In genomic region chr16:34958667-34959066, GRCm38 (mm10) we compare ENCODE assay signal across 8 mouse cellular contexts.
DNase-seq lines count a peak whose midpoint lies in the region; ATAC-seq and TF ChIP-seq lines count a peak whose summit lies in the region.

No protein-coding gene starts in this region.

- DNase-seq in forebrain, embryonic 10.5 days (ENCODE audit: extremely low spot score, low spot score), result no peak
- DNase-seq in heart, postnatal 0 days (ENCODE audit: low spot score), result peak; percentile 96
- peak; percentile 85 to 91 for DNase-seq in kidney, postnatal 4 days
- DNase-seq in left cerebral cortex, adult 11 months (ENCODE audit: low spot score), result no peak
- no peak for DNase-seq in layer of hippocampus, adult 2 months (ENCODE audit: low spot score in 2 of 2)

- ATAC-seq in forebrain, embryonic 13.5 days, result 0 out of 2 replicates have a peak, but pooled peaks have one; percentile 45
- peak; percentile 61; the same call in 1 of the 2 replicates for ATAC-seq in embryonic facial prominence, embryonic 12.5 days (ENCODE audit: insufficient number of reproducible peaks, insufficient read depth, low FRiP score, low TSS enrichment)
- peak; percentile 91 for ATAC-seq in heart, postnatal 0 days (ENCODE audit: insufficient read depth, low read depth)
- ATAC-seq in neural tube, embryonic 14.5 days (ENCODE audit: low read depth), result 0 out of 2 replicates have a peak, but pooled peaks have one; percentile 56

- no peaks in the 10 kb centered on the region for H3K36me3 ChIP-seq in forebrain, embryonic 13.5 days (ENCODE audit: poor library complexity, severe bottlenecking)
- peaks cover 18% of the 10 kb centered on the region for H3K36me3 ChIP-seq in forebrain, embryonic 10.5 days (replicated peaks)
- 0 out of 2 replicates have a peak, but pooled peaks cover 4% of the 10 kb centered on the region for H3K36me3 ChIP-seq in embryonic facial prominence, embryonic 12.5 days
- H3K36me3 ChIP-seq in heart, postnatal 0 days (replicated peaks; ENCODE audit: control insufficient read depth, insufficient read depth, low read length), result no peaks in the 10 kb centered on the region
- no peaks in the 10 kb centered on the region for H3K36me3 ChIP-seq in neural tube, embryonic 14.5 days (ENCODE audit: control insufficient read depth, insufficient read depth, low read length)

- no peak overlapping the region for H3K9ac ChIP-seq in forebrain, embryonic 13.5 days
- H3K9ac ChIP-seq in embryonic facial prominence, embryonic 12.5 days, result no peak overlapping the region
- no peak overlapping the region for H3K9ac ChIP-seq in heart, postnatal 0 days (replicated peaks; ENCODE audit: low read depth, low read length)
- H3K9ac ChIP-seq in neural tube, embryonic 14.5 days (replicated peaks; ENCODE audit: low read depth, low read length), result no peak overlapping the region

- H3K27ac ChIP-seq in forebrain, embryonic 13.5 days, result no peak overlapping the region
- H3K27ac ChIP-seq in forebrain, embryonic 10.5 days, result no peak overlapping the region
- peak overlapping the region; percentile 56; the same call in 1 of the 2 replicates for H3K27ac ChIP-seq in embryonic facial prominence, embryonic 12.5 days
- H3K27ac ChIP-seq in heart, postnatal 0 days (ENCODE audit: low read depth), result peak overlapping the region; percentile 96
- no peak overlapping the region for H3K27ac ChIP-seq in neural tube, embryonic 14.5 days (ENCODE audit: low read depth, low read length)
- no peak overlapping the region for H3K27ac ChIP-seq in layer of hippocampus, adult 2 months

- no peaks in the 10 kb centered on the region for H3K27me3 ChIP-seq in forebrain, embryonic 13.5 days
- H3K27me3 ChIP-seq in forebrain, embryonic 10.5 days (ENCODE audit: poor library complexity, severe bottlenecking), result 0 out of 2 replicates have a peak, but pooled peaks cover 11% of the 10 kb centered on the region
- H3K27me3 ChIP-seq in embryonic facial prominence, embryonic 12.5 days, result no peaks in the 10 kb centered on the region
- H3K27me3 ChIP-seq in heart, postnatal 0 days (ENCODE audit: control insufficient read depth, insufficient read depth, low read length), result no peaks in the 10 kb centered on the region
- no peaks in the 10 kb centered on the region for H3K27me3 ChIP-seq in neural tube, embryonic 14.5 days (ENCODE audit: control insufficient read depth, insufficient read depth, low read length)

- no peak overlapping the region for H3K4me2 ChIP-seq in forebrain, embryonic 13.5 days
- no peak overlapping the region for H3K4me2 ChIP-seq in embryonic facial prominence, embryonic 12.5 days (replicated peaks)
- no peak overlapping the region; the same call in 1 of the 2 replicates for H3K4me2 ChIP-seq in heart, postnatal 0 days (ENCODE audit: low read depth, low read length)
- no peak overlapping the region for H3K4me2 ChIP-seq in neural tube, embryonic 14.5 days (ENCODE audit: low read depth, low read length)

- H3K4me3 ChIP-seq in forebrain, embryonic 13.5 days, result no peak overlapping the region
- no peak overlapping the region for H3K4me3 ChIP-seq in forebrain, embryonic 10.5 days
- no peak overlapping the region for H3K4me3 ChIP-seq in embryonic facial prominence, embryonic 12.5 days
- H3K4me3 ChIP-seq in heart, postnatal 0 days (ENCODE audit: low read depth, low read length), result no peak overlapping the region
- H3K4me3 ChIP-seq in neural tube, embryonic 14.5 days (ENCODE audit: low read depth, low read length), result no peak overlapping the region
- H3K4me3 ChIP-seq in layer of hippocampus, adult 2 months, result no peak overlapping the region

- 27% methylated on average over 9 of the region's 9 CpGs for WGBS in forebrain, embryonic 13.5 days
- 73% methylated on average over 9 of the region's 9 CpGs for WGBS in forebrain, embryonic 10.5 days
- WGBS in embryonic facial prominence, embryonic 12.5 days, result 38% methylated on average over 9 of the region's 9 CpGs
- WGBS in heart, postnatal 0 days, result 6% methylated on average over 9 of the region's 9 CpGs
- 14% methylated on average over 9 of the region's 9 CpGs for WGBS in neural tube, embryonic 14.5 days

- TF ChIP-seq EP300 in heart, postnatal 0 days (IDR thresholded peaks at IDR 0.05; ENCODE audit: low read depth), result peak; percentile 96

- H3K9me3 ChIP-seq in forebrain, embryonic 13.5 days (replicated peaks), result peaks cover 4% of the 10 kb centered on the region; the same call in 1 of the 2 replicates
- peaks cover 5% of the 10 kb centered on the region for H3K9me3 ChIP-seq in forebrain, embryonic 10.5 days
- H3K9me3 ChIP-seq in embryonic facial prominence, embryonic 12.5 days, result 0 out of 2 replicates have a peak, but pooled peaks cover 4% of the 10 kb centered on the region
- H3K9me3 ChIP-seq in heart, postnatal 0 days (replicated peaks; ENCODE audit: control insufficient read depth, low read length), result no peaks in the 10 kb centered on the region
- no peaks in the 10 kb centered on the region for H3K9me3 ChIP-seq in neural tube, embryonic 14.5 days (ENCODE audit: control insufficient read depth, low read length)

- peaks cover 20% of the 10 kb centered on the region for H3K4me1 ChIP-seq in forebrain, embryonic 13.5 days
- H3K4me1 ChIP-seq in forebrain, embryonic 10.5 days, result peaks cover 41% of the 10 kb centered on the region
- peaks cover 36% of the 10 kb centered on the region for H3K4me1 ChIP-seq in embryonic facial prominence, embryonic 12.5 days
- H3K4me1 ChIP-seq in heart, postnatal 0 days (ENCODE audit: control insufficient read depth, insufficient read depth), result peaks cover 55% of the 10 kb centered on the region
- H3K4me1 ChIP-seq in neural tube, embryonic 14.5 days (ENCODE audit: control insufficient read depth, insufficient read depth, low read length), result no peaks in the 10 kb centered on the region

- no peak for TF ChIP-seq CTCF in heart, postnatal 0 days (IDR thresholded peaks at IDR 0.05; ENCODE audit: low read depth)
- TF ChIP-seq CTCF in layer of hippocampus, adult 2 months (conservative IDR thresholded peaks at IDR 0.05), result no peak

Comparison
In these comparisons a context has a peak if more than half of its experiments do, and no peak if none do; other contexts are left out.
1. H3K27ac ChIP-seq: peak in embryonic facial prominence, embryonic 12.5 days (single experiment) and heart, postnatal 0 days (single experiment); none in forebrain, embryonic 13.5 days (single experiment), forebrain, embryonic 10.5 days (single experiment), neural tube, embryonic 14.5 days (single experiment) and layer of hippocampus, adult 2 months (single experiment).
2. DNase-seq: peak in heart, postnatal 0 days (single experiment) and kidney, postnatal 4 days (2 of 2); none in forebrain, embryonic 10.5 days (single experiment), left cerebral cortex, adult 11 months (single experiment) and layer of hippocampus, adult 2 months (0 of 2).
3. Peak in every context shown above with its lines, with median percentiles within 50 percentile points of each other: ATAC-seq.